Mouse (Mus musculus) thymus, adult 2 months (tissue): ENCODE measurements around the gene Rnf222.

Experiments used
- CTCF ChIP-seq: fragments of 200-500 bp; IDR thresholded peaks from 2 replicates; pipeline ENCODE4 v1.5.1; 2012; ENCODE audit warnings: mild to moderate bottlenecking, control low read depth, low read length, moderate library complexity, borderline replicate concordance; ENCODE audit not compliant: control insufficient read depth, poor library complexity, insufficient read depth; ENCODE audit errors: extremely low read depth
- POLR2A ChIP-seq: fragments of 200-500 bp; IDR thresholded peaks from 2 replicates; pipeline ENCODE4 v1.6.1; 2012; ENCODE audit warnings: mild to moderate bottlenecking, low read length, control low read depth, moderate library complexity; ENCODE audit not compliant: control insufficient read depth, poor library complexity, insufficient read depth; ENCODE audit errors: extremely low read depth

DNA sequence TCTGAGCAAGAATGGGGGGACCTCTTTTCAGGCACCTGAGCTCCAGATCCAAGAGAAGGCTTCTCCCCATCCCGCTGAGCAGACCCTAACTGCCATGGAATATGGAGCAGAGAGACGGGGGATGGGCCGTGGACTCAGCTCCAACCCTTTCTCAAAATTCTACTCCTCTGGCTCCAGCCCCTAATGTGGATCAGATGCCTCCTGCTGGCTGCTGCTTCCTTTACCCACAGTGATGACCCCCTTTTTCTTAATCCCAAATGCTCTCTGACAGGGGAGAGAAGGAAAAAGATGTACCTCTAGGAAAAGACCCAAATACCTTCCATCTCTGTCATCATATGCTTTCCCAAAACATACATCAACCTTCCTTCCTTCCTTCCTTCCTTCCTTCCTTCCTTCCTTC lies 38.6 kb downstream of the Rnf222 start, which contains the start of gene Odf4:
- TF ChIP-seq CTCF (no peak), POLR2A (no peak)
